Mouse (Mus musculus): Measurements from ENCODE around the gene Plxna2. TPM values are rescaled to one million over a fixed set of nuclear protein-coding genes. Genes with fewer than 3 reads are reported as not detected.
A peak's percentile ranks its signal among the peaks of the same experiment; 100 is the strongest.

Gene Plxna2
- total RNA-seq, 2 experiments from 2014 or later, result 15.8 to 20.0 TPM

DNA sequence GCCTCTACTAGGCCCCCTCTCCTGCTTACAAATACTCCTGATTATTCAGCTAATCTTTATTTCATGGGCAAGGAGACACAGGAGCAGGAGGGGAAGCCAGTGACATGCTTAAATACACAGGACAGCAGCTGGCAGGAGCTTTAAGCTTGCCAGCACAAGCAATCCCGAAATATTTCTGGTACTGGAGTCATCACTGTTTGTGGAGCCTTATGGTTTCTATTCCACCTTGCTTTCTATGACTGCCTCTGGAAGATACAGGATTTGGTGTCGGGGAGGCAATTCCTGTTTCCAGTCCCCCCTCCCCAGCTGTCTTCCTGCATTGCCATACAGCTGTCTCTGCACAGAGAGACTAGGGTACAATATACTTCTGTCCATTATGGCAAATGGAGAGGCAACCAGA is 4.7 kb downstream of the Plxna2 start:
- DNase-seq, result no peak

DNA sequence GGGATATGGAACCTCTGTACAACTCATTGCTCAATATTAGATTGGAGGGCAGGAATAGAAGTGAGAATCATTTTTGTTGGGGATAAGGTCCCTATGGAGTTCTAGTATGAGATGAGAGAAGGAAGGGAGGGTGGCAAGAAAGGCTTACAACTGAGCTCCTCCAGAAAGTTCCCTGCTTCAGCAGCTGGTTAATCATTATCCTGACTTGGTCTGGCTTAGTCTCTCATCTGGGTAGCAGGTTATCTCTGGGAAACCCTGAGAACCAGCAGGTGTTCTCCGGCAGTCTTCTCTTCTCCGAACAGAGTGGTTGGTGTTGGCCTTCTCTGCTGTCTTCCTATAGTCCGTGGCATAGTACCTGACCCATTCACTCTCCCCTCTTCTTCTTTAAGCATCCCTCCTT is 5.6 kb downstream of the Plxna2 start:
- DNase-seq, result no peak

DNA sequence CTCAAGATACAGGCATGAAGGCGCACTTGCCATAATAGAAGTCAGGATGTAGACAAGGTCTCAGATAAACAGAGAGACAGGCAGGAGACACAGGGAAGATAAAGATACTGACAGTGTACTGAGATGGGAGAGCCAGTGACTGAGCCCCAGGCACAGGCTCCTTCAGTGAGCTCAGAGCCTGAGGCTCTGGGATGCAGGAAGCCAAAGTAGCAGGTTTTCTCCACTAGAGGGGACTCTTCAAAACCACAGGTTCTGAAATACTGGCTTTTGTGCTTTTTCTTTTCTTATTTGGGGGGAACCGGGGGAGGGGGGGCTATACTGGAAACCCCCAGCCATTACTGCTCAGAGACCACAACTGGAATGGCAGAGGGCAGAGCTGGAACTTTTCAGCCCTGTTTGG is 6.4 kb downstream of the Plxna2 start:
- DNase-seq, result no peak

DNA sequence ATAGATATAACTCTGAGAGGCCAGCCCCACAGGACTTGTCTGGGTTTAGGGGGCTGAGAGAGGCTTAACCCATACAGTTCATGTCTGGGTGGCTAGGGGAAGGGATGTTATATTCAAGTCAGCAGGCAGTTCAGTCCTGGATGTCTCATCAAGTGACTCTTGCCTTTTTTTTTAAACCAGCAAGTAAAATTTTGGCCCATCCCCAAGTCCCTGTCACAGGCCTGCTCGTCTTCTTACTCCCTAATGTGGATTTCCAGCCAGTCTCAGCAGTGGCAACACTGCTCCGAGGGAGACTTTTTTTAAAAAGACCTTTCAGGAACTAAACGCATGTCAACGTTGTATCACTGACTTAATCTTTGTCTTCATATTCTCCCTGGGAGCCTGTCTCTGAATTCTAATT is 7.0 kb downstream of the Plxna2 start:
- no peak for DNase-seq

DNA sequence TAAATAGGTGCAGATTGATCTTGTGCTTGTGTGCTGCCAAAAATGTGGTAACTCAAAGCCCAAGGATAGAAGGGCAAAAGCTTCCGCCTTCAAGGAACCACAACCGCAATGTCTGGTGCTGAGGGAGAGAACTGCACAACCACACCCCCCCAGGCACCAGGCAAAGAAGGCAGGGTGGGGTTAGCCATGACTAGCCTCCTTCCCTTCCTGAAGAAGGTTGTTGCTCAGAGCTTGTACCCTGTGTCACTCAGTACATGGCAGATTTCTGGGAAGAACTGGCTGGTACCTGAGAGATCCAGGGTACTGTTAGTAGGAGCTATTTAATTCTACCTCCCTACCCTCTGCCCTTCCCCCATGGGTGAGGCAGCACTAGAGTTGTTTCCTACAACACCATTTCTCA is 8.1 kb downstream of the Plxna2 start:
- DNase-seq, result no peak

DNA sequence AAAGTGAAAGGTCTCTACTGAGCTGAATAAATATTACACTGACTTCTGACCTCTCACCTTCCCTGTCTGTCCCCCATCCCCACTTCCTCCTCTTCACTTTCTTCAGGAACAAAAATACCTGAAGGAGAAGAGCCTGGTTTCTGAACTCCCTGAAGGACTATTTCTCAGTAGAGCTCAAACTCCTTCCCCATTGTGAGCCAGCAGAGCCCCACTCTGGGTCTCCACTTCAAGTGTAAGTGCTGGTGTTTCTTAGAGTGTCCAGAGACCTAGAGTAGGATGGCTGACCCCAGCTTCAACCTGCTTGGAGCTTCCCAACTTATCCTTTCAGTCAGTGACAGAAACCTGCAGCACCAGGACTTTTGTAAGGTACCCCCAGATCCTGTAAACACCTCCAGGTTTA is 9.3 kb downstream of the Plxna2 start:
- DNase-seq, result no peak

DNA sequence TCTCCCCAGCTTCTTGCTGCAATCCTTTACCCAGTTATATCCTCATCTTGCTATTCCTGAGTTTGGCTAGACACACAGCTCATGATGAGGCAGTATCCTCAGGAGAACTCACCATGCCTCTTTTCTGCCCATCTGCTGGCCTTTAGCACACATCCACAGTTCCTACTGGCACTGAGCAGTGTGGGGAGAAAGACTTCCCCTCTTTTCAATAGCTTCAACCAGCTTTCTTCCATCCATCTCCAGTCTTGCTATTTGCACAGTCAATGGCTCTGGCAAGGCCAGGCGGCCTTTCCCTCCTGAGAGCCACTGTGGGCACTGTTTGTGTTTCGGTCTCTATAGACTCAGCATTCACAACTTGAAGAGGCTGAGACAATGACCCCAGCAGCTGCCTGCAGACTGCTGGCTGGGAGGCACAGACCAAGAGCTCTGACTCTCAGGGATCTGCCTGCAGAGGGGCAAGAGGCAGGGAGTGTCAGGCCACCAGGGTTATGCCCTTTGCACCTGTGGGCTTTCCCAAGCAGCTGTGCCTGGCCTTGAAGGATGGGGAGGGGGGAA is 11.2 kb downstream of the Plxna2 start:
- DNase-seq, result no peak

DNA sequence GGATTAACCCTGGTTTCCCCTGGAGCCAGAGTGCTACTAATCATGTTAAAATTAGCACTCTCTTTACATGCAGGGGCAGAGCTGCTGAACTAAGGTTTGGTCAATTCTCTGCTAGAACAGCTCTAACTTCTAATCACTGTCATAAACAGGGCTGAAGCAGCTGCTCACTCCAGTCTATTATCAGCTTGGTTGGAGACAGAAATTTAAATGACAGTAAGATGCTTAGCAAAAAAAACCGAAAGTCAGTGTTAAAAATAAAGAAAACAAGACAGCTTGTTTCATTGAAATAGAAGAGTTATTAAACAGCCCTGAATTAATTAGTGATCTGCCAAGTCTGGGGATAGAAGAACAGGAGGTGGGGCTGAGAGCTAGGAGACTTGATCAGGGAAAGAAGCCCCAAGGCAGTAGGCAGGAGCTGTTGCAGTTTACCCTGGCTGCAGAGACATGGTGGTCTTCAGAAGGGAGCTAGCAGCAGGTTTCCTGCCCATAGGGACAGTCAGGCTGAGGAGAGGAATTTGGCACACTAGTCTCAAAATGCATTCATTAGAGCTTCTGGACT is 12.6 kb downstream of the Plxna2 start:
- DNase-seq, result no peak

DNA sequence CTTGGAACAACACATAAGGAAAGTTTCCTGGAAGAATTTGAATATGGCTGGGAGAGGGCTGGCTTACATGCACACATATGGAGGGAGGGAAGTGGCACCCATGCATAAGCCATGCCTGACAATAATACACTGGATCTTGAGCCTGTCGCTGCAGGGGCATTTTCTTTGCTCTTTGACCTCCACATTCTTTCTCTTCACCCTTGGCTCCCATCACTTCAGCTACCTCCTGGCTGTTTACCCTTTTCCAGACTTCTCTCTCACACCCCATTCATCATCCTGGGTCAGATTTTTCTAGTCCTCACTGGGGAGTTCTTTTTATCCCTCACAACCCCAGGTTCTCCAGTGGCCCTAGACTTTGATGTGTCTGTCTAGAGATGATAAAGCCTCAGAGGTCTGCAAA is 13.6 kb downstream of the Plxna2 start:
- no peak for DNase-seq

DNA sequence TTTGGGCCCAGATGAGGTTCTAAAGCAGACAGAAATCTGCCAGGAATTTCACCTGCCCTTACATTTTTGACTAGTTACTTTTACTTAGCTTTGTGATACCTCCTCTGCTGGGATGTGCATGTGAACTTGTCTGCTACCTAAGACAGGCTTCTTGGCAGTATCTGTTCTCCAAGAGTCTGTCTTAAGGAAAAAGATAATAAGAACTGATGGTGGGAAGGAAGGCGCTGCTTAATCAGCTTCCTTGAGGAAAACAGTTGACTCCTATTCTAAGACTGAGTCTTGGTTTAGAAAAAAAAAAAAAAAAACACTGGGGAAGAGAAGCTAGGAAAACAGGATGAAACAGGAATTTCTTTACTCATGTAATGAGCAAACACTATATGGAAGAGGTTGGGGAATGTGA is 14.0 kb downstream of the Plxna2 start:
- DNase-seq, result no peak

DNA sequence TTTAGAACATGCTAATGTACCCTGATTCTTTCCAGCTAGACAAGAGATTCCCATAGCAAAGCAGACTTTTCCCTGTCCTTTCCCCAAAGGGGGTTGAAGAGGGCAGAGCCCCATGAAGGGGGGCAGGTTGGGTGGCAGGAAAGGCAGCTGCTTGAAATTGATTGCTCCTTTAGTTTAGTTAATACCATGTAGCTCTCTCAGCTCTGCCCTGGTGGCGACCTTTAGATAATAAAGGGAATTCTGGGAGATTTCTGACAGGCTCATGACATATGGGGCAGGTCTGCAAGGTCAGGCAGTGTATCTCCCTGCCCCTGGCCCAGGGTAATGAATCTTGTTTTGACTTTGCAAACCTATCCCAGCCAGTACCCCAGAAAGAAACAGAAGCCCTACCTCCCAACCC is 17.4 kb downstream of the Plxna2 start:
- no peak for DNase-seq

DNA sequence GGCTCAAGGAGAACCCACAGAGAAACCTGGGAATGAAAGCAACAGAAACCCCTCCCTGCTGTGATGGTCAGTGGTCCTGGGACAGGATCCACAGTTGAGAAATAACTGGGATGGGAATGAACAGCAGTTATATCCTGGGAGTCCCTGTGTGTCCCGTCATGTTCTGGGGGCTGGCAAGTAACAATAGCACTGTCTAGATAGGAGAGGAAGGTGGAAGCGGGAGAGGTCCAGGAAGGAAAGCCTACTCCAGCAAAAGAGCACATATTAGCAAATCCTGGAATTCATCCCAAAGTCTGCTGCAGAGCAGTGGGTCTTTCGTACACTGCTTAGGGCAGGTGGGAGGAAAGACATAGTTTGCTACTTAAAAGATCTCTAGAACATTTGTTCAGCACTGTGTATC is 17.9 kb downstream of the Plxna2 start:
- DNase-seq, result no peak

DNA sequence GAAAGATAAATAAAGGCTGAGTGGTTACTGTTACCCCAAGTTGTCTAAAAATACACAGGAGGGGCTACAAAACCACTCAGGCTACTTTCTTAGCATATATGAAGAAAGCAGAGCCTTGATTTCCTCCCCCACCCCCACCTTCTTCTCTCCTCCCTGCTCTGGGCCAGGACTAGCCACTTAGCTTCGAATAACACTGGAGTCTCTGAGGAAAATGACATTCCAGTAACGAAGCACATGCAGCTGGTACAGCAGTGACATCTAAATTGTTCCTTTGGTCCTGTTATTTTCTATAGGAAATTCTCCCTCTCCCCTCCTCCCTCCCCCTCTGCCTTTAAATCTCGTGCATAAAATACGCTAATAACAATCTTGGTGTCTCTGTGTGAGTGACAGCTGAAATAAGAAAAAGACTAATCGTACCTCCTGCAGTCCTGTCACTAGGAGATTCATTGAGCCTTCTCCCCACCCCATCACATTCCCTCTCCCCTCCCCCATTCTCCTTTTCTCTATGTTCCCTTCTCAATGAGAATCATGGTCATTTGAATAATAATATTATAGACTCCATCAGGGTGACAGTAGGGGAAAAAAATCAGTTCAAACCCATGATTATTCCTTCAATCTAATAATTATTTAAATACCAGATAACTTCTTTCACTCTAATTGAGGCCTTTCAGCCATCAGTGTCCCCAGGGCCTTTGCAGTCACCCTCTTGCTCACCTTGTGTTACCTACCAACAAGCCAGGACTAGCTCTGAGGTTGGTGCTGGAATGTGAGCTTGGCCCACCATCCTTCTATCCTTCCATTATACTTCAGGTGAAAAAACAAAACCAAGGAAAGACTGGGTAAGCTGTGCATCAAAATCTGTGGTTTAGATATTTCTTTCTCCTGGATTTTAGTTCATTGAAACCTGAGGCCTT is 19.6 kb downstream of the Plxna2 start:
- DNase-seq, result no peak

DNA sequence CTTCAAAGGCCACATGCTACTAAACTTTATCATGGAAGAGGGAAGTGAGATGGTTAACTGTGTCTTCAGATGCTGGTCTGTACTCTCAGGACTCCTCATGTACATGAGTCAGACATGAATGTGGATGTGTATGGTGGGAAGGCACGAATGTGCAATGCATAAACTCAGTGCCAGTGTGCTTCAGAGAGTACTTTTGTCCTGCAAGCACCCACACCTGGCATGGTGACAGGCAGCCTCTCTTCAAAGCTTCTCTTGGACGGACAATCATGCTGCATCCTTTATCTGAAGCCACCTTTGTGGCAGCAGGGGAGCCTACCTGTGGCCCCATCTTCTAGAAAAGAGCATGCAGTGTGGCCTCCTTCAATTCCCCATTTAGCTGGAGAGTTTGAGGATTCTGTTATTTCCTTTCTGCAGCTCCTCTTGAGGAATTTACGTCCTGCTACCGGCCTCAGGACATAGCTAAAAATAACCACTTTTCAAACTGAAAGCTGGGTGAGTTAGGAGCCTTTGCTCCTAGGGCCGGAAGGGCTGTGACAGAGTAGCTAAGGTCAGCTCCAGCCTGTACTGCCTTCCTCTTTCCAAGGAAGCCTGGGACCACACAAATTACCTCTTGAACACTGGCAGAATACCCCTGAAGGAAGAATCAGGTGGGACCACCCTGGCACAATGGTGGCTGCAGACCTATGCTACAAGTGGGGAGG is 23.7 kb downstream of the Plxna2 start:
- DNase-seq, result no peak

DNA sequence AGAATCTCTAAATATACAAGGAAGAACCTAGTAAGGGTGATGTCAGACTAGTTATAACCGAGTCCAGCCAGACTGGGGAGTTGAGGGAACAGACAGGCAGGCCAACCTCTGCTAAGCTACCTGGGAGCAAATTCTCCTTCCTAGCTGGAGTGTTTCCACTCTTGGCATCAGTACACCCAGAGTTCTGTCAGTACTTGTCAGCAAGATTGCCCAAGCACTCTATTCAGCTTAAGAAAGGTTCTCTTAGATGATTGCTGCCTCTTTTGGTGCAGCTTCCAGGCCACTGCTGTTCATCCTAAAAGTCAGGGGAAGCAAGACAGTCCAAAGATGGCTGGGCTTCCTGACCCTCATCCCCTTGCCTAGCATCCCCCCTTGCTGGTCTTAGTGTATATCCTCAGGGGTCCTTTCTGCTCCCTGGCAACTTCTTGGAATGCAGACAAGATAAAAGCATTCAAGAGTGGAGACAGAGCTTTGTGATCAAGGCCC is 24.3 kb downstream of the Plxna2 start:
- DNase-seq, result no peak

DNA sequence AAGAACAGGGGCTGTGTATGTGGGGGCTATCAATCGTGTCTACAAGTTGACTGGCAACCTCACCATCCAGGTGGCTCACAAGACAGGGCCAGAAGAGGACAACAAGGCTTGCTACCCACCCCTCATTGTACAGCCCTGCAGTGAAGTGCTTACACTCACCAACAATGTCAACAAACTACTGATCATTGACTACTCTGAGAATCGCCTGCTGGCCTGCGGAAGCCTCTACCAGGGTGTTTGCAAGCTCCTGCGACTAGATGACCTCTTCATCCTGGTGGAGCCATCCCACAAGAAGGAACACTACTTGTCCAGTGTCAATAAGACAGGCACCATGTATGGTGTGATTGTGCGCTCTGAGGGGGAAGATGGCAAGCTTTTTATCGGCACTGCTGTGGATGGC is 25.9 kb downstream of the Plxna2 start:
- DNase-seq, result no peak

DNA sequence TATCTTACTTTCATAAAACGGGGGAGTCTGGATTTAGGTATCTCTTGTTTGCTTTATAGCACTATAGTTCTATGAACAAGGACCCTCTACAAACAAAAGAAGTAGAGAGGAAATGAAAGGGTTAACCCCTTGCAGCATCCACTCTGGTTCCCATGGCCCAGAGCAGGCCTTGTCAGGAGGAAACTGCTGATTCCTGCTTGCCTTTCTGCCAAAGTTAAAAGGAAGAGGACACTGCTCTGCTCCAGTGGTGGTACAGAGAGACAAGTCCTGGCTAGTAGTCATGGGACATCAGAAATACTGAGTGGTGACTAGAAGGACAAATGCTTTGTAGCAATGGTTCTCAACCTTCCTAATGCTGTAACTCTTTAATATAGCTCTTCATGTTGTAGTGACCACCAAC is 27.9 kb downstream of the Plxna2 start:
- DNase-seq, result no peak

DNA sequence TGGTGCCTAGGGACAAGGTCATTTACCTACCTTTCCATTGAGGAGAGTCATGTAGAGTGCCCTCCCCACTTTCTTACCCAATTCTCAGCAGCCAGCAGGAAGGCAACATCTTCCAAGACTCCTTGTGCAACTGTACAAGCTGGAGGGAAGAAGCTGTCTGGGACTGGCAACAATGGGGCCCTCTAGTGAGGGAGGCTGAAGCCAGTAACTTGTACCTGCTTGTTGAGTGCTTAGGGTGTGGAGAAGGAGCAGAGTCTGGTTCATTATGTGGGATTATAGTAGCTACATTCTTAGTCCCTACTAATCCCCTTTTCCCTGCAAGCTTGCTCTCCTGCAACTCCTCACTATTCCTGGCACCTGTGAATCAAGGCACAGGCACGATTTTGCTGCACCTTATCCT is 32.1 kb downstream of the Plxna2 start:
- DNase-seq, result no peak

DNA sequence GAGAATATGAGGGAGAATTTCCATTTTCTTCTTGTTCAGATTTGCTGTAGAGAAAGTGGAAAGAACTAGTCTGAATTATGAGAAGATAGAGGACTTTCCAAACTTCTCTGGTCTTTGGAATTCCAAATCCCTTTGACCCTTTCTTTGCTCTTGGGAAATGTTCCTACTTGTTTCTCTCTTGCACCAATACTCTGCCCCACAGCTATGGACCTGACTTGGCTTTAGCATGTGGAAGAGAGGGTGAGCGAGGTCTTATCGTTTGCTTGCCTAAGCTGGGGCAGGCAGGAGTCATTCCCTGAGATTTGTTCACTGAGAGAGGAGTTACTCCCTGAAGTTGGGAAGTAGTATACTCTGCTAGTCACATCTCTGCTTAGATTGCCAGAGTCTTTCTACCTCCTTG is 32.5 kb downstream of the Plxna2 start:
- DNase-seq, result no peak

DNA sequence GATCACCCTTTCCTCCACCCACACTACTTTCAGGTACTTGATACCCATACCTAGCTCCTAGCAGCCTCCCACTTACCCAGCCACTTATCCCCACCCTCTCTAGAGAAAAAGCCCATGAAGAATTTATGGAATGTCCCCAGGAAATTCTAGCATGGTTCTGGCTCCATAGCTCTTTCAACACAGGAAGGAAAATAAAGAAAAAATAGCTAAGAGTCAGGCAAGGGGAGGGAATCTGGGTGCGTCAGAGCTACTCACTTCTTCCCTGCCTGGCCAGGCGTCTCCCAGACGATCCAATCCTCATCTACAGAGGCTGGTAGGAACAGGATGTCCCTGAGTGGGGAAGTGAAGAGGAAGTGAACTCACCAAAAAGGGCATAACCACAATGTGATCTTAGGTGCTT is 34.0 kb downstream of the Plxna2 start:
- DNase-seq, result no peak

DNA sequence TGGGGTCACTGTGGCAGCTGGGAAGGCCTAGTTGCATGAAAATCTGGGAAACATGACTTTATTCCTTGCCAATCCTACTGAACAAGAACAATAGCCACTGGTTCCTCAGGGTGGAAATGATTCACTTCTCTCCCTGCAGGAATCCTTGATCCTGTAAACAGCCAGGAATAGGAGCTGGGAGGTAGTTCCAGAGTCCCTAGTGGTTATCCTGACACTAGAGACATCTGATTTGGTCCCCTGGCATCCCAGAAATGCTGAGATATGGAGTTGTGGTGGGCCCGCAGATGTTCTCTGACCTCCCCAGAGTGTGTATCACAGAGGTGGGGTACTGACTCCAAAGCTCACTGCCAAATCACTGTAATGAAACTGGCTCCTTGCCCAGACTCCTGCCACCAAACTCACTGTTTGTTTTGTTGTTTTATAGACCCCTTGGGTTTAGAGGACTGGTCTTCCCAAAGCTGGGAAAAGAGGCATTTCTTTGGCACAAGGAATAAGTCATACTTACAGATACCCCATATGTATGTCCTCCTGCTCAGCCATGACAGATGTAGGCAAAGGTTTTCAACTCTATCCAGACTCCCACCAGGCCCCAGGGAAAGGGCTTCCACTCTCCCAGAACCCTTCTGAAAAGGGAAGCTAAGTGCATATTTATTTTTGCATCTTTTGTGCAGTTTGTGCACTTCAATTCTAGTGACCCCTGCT is 40.6 kb downstream of the Plxna2 start:
- DNase-seq, result no peak

DNA sequence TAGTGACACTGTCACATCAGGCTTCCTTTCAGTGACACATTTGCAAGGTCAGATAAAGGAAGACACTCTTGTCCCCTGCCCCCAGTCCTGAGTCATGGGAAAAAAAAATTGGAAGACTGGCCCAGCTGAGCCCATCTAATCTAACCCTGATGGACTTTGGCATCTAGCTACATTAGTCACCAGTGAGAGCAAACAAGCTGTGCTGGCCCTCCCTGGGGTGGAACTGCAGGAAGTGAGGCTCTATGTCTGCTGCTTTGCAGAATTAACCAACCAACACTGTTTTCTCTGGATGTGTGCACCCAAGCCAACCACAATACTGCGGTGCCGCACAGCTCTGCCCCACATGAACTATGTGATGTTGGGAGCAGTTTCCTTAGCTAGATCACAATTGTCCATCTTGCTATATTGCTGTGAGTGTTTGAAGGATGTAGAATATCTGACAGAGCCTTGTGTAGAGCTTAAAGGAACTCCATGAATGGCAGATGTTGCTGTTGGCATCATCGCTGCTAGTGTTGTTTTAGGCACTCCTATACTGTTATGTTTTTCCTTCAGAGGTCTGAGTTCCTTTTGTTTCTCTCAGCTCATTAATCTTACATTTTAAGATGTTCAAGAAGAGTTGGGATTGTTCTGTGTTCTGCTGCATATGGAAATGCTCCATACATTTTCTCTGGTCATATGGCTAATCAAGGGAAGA is 42.6 kb downstream of the Plxna2 start:
- peak; percentile 19 for DNase-seq

Measured in gastrocnemius, postnatal 10 days (tissue).